Mouse (Mus musculus): ENCODE measurements around the gene Stra6l. TPM values are rescaled to one million over a fixed set of nuclear protein-coding genes. Genes with fewer than 3 reads are reported as not detected.

Stra6l gene
- polyA plus RNA-seq (2014; fragmentation: Nextera tagmentation; extraction: Ambion mirVana), result 0.27 TPM in 1 of 2 replicates, not detected in the other

DNA sequence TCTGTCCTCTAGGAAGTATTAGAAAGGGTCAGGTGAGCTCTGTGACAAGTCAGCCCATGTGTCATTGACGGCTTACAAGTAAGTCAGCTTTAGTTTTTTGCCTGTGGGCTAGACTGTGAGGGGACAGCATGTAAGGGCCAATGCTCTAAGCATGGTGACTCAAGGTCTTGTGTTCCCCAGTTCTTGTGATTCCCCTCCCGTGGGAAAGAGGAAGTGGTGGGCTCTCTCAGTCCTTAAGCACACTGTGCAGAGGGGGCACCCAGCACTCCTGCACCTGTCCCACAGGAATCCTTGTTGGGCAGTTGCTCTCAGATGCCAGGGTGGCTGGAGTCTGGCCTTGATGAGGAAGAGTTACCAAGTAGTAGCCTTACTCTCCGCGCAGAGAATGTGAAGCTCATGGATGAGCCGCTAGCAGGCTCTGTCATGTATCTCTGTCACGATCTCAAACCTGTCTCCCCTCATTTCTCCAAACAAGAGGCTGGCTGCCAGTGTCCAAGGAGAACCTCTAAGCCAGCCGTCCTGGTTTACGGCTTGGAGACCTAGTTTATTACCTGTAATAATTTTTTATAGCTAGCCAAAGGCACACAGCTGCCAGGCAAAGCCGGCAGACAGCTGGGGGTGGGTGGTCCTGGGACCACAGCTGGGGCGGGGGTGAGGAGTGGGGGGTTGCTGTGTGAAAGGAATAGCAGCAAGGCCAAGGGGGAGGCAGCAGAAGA is at the start of gene Stra6l:
Gene Stra6l, plus strand, starts transcription at position 556 of the 716 bp plus-strand sequence.
- no peak for ATAC-seq (replicated peaks; ENCODE audit: insufficient number of reproducible peaks, low FRiP score, low TSS enrichment)
- Histone ChIP-seq H3K4me1 (ENCODE audit: control insufficient read depth, insufficient read depth, low read length) (peaks cover 5% of the 10 kb centered on the region), H3K9me3 (replicated peaks; ENCODE audit: control insufficient read depth, low read length) (no peaks in the 10 kb centered on the region), H3K27ac (ENCODE audit: low read depth, low read length) (no peak within 1 kb of the TSS), H3K36me3 (ENCODE audit: control insufficient read depth, insufficient read depth, low read length) (no peaks in the 10 kb centered on the region), H3K9ac (ENCODE audit: low read depth, low read length) (no peak within 1 kb of the TSS), H3K4me2 (no peak within 1 kb of the TSS), H3K27me3 (ENCODE audit: control insufficient read depth, insufficient read depth, low read length) (peaks cover 26% of the 10 kb centered on the region), H3K4me3 (ENCODE audit: low read depth, low read length) (no peak within 1 kb of the TSS)
- 50% methylated on average over 10 of the region's 10 CpGs for WGBS (ENCODE audit: insufficient replicate concordance)

- Histone ChIP-seq H3K4me3 (ENCODE audit: low read depth, low read length) (peak within 1 kb of the TSS; percentile 54), H3K4me2 (peak within 1 kb of the TSS; percentile 75), H3K36me3 (ENCODE audit: control insufficient read depth, insufficient read depth, low read length) (peaks cover 3% of the 10 kb centered on the region; the same call in 1 of the 2 replicates), H3K27ac (ENCODE audit: low read depth, low read length) (peak within 1 kb of the TSS; percentile 31; the same call in 1 of the 2 replicates), H3K4me1 (ENCODE audit: control insufficient read depth, insufficient read depth, low read length) (peaks cover 23% of the 10 kb centered on the region), H3K9me3 (replicated peaks; ENCODE audit: control insufficient read depth, low read length) (no peaks in the 10 kb centered on the region), H3K9ac (ENCODE audit: low read depth, low read length) (peak within 1 kb of the TSS; percentile 65), H3K27me3 (ENCODE audit: control insufficient read depth, insufficient read depth, low read length) (no peaks in the 10 kb centered on the region)
- peak; percentile 36; the same call in 1 of the 2 replicates for ATAC-seq (replicated peaks; ENCODE audit: insufficient number of reproducible peaks, low FRiP score, low TSS enrichment)
- WGBS (ENCODE audit: insufficient replicate concordance), result under 1% methylated on average over 26 of the region's 26 CpGs
Measured at GRCm38 (mm10) chr4:45798964-45799363, 49.5 kb upstream of the Stra6l start, which contains the start of gene Aldh1b1. Aldh1b1 (plus strand) TSS chr4:45799022.

GRCm38 (mm10) chr4:45799956-45800537 is 48.4 kb upstream of the Stra6l start:
- H3K36me3 ChIP-seq (ENCODE audit: control insufficient read depth, insufficient read depth, low read length), result peaks cover 3% of the 10 kb centered on the region; the same call in 1 of the 2 replicates
- 18% methylated on average over 3 of the region's 3 CpGs for WGBS (ENCODE audit: insufficient replicate concordance)
- H3K4me1 ChIP-seq (ENCODE audit: control insufficient read depth, insufficient read depth, low read length), result peaks cover 23% of the 10 kb centered on the region
- H3K4me3 ChIP-seq (ENCODE audit: low read depth, low read length), result no peak overlapping the region
- H3K27me3 ChIP-seq (ENCODE audit: control insufficient read depth, insufficient read depth, low read length), result no peaks in the 10 kb centered on the region
- H3K4me2 ChIP-seq, result peak overlapping the region; percentile 75
- no peak overlapping the region for H3K9ac ChIP-seq (ENCODE audit: low read depth, low read length)
- no peak for ATAC-seq (replicated peaks; ENCODE audit: insufficient number of reproducible peaks, low FRiP score, low TSS enrichment)
- H3K9me3 ChIP-seq (replicated peaks; ENCODE audit: control insufficient read depth, low read length), result no peaks in the 10 kb centered on the region
- peak overlapping the region; percentile 31 for H3K27ac ChIP-seq (ENCODE audit: low read depth, low read length)

DNA sequence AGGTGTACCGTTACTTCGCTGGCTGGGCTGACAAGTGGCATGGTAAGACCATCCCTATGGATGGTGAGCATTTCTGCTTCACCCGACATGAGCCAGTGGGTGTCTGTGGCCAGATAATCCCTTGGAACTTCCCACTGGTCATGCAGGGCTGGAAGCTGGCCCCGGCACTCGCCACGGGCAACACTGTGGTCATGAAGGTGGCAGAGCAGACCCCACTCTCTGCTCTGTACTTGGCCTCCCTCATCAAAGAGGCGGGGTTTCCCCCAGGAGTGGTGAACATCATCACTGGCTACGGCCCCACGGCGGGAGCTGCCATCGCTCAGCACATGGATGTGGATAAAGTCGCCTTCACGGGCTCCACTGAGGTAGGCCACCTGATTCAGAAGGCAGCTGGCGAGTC is 45.6 kb upstream of the Stra6l start:
- H3K27me3 ChIP-seq (ENCODE audit: control insufficient read depth, insufficient read depth, low read length), result peaks cover 3% of the 10 kb centered on the region; the same call in 1 of the 2 replicates
- no peak overlapping the region for H3K27ac ChIP-seq (ENCODE audit: low read depth, low read length)
- H3K9ac ChIP-seq (ENCODE audit: low read depth, low read length), result no peak overlapping the region
- H3K9me3 ChIP-seq (replicated peaks; ENCODE audit: control insufficient read depth, low read length), result no peaks in the 10 kb centered on the region
- ATAC-seq (replicated peaks; ENCODE audit: insufficient number of reproducible peaks, low FRiP score, low TSS enrichment), result no peak
- no peak overlapping the region for H3K4me3 ChIP-seq (ENCODE audit: low read depth, low read length)
- H3K4me2 ChIP-seq, result no peak overlapping the region
- WGBS (ENCODE audit: insufficient replicate concordance), result 91% methylated on average over 14 of the region's 14 CpGs
- H3K36me3 ChIP-seq (ENCODE audit: control insufficient read depth, insufficient read depth, low read length), result peaks cover 3% of the 10 kb centered on the region; the same call in 1 of the 2 replicates
- peaks cover 3% of the 10 kb centered on the region; the same call in 1 of the 2 replicates for H3K4me1 ChIP-seq (ENCODE audit: control insufficient read depth, insufficient read depth, low read length)

DNA sequence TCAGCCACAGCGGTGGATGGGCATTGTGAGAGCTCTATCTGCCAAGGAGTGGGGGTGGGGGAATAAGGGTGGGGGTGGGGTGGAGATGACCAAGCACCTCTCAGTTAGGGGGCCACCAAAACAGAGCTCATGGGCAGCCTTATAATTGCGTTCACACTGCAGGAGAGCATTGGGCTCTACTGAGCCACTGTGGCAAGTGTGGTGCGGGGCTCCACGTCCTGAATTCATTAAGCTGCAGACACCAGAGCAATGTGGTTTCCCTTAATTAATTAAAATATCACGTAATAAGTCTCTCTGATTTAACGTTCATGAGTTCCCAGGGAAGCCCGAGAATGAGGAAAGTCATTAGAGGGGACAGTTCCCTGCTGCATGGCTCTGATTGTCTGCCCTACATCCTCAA is 40.4 kb upstream of the Stra6l start:
- no peak overlapping the region for H3K4me2 ChIP-seq
- no peak for ATAC-seq (replicated peaks; ENCODE audit: insufficient number of reproducible peaks, low FRiP score, low TSS enrichment)
- H3K27ac ChIP-seq (ENCODE audit: low read depth, low read length), result no peak overlapping the region
- 52% methylated on average over 7 of the region's 7 CpGs for WGBS (ENCODE audit: insufficient replicate concordance)
- no peaks in the 10 kb centered on the region for H3K4me1 ChIP-seq (ENCODE audit: control insufficient read depth, insufficient read depth, low read length)
- peaks cover 2% of the 10 kb centered on the region; the same call in 1 of the 2 replicates for H3K36me3 ChIP-seq (ENCODE audit: control insufficient read depth, insufficient read depth, low read length)
- no peaks in the 10 kb centered on the region for H3K9me3 ChIP-seq (replicated peaks; ENCODE audit: control insufficient read depth, low read length)
- peaks cover 9% of the 10 kb centered on the region for H3K27me3 ChIP-seq (ENCODE audit: control insufficient read depth, insufficient read depth, low read length)
- no peak overlapping the region for H3K4me3 ChIP-seq (ENCODE audit: low read depth, low read length)
- H3K9ac ChIP-seq (ENCODE audit: low read depth, low read length), result no peak overlapping the region

DNA sequence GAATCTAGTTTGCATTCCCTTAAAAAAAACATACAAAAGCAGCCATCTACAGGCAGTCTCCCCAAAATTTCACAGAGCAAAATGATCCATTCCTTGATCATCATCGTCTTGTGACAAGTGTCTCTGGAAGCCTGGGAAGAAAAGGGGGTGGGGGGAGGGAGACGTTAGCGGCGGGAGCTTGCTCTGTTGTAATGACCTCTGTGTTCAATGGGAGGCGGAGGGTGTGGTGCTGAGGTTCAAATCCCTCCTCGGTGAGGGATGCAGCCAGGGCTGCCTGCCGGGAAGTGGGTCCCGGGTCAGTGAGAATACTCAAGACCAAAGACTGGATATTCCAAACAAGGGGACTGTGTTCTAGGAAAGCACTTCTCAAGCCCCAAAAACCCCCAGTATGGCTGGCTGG is 37.2 kb upstream of the Stra6l start:
- H3K27ac ChIP-seq (ENCODE audit: low read depth, low read length), result no peak overlapping the region
- H3K36me3 ChIP-seq (ENCODE audit: control insufficient read depth, insufficient read depth, low read length), result no peaks in the 10 kb centered on the region
- H3K9ac ChIP-seq (ENCODE audit: low read depth, low read length), result no peak overlapping the region
- no peak overlapping the region for H3K4me3 ChIP-seq (ENCODE audit: low read depth, low read length)
- no peak for ATAC-seq (replicated peaks; ENCODE audit: insufficient number of reproducible peaks, low FRiP score, low TSS enrichment)
- WGBS (ENCODE audit: insufficient replicate concordance), result 30% methylated on average over 8 of the region's 8 CpGs
- no peaks in the 10 kb centered on the region for H3K4me1 ChIP-seq (ENCODE audit: control insufficient read depth, insufficient read depth, low read length)
- H3K9me3 ChIP-seq (replicated peaks; ENCODE audit: control insufficient read depth, low read length), result no peaks in the 10 kb centered on the region
- peaks cover 9% of the 10 kb centered on the region for H3K27me3 ChIP-seq (ENCODE audit: control insufficient read depth, insufficient read depth, low read length)
- no peak overlapping the region for H3K4me2 ChIP-seq

GRCm38 (mm10) chr4:45815542-45815941 is 32.9 kb upstream of the Stra6l start:
- 39% methylated on average over 7 of the region's 7 CpGs for WGBS (ENCODE audit: insufficient replicate concordance)
- Histone ChIP-seq H3K9ac (ENCODE audit: low read depth, low read length) (no peak overlapping the region), H3K27me3 (ENCODE audit: control insufficient read depth, insufficient read depth, low read length) (peaks cover 4% of the 10 kb centered on the region), H3K4me2 (no peak overlapping the region), H3K36me3 (ENCODE audit: control insufficient read depth, insufficient read depth, low read length) (no peaks in the 10 kb centered on the region), H3K9me3 (replicated peaks; ENCODE audit: control insufficient read depth, low read length) (no peaks in the 10 kb centered on the region), H3K27ac (ENCODE audit: low read depth, low read length) (no peak overlapping the region), H3K4me3 (ENCODE audit: low read depth, low read length) (no peak overlapping the region), H3K4me1 (ENCODE audit: control insufficient read depth, insufficient read depth, low read length) (peaks cover 17% of the 10 kb centered on the region)
- ATAC-seq (replicated peaks; ENCODE audit: insufficient number of reproducible peaks, low FRiP score, low TSS enrichment), result no peak

- ATAC-seq (replicated peaks; ENCODE audit: insufficient number of reproducible peaks, low FRiP score, low TSS enrichment), result no peak
- peaks cover 32% of the 10 kb centered on the region for H3K4me1 ChIP-seq (ENCODE audit: control insufficient read depth, insufficient read depth, low read length)
- H3K4me2 ChIP-seq, result peak overlapping the region; percentile 68
- 15% methylated on average over 4 of the region's 4 CpGs for WGBS (ENCODE audit: insufficient replicate concordance)
- peak overlapping the region; percentile 94 for H3K27ac ChIP-seq (ENCODE audit: low read depth, low read length)
- peak overlapping the region; percentile 23; the same call in 1 of the 2 replicates for H3K4me3 ChIP-seq (ENCODE audit: low read depth, low read length)
- H3K36me3 ChIP-seq (ENCODE audit: control insufficient read depth, insufficient read depth, low read length), result no peaks in the 10 kb centered on the region
- peaks cover 7% of the 10 kb centered on the region for H3K27me3 ChIP-seq (ENCODE audit: control insufficient read depth, insufficient read depth, low read length)
- H3K9me3 ChIP-seq (replicated peaks; ENCODE audit: control insufficient read depth, low read length), result no peaks in the 10 kb centered on the region
- H3K9ac ChIP-seq (ENCODE audit: low read depth, low read length), result peak overlapping the region; percentile 56
Measured at GRCm38 (mm10) chr4:45818814-45819207, 29.7 kb upstream of the Stra6l start.

Measured in heart, embryonic 11.5 days (tissue).